Mouse (Mus musculus): Measurements from ENCODE around the gene Otub2.
A peak's percentile ranks its signal among the peaks of the same experiment; 100 is the strongest.

GRCm38 (mm10) chr12:103425729-103426470, 37.4 kb downstream of the Otub2 start, which contains the start of gene Ddx24:
- peak; percentile 83 for TF ChIP-seq CTCF (IDR thresholded peaks at IDR 0.05; ENCODE audit: low read depth)
- peak; percentile 42; the same call in 1 of the 2 replicates for TF ChIP-seq EP300 (IDR thresholded peaks at IDR 0.05; ENCODE audit: low read depth)

Data from heart, postnatal 0 days (tissue).